28 mouse cellular contexts compared by ENCODE assay signal in genomic region chr4:21070198-21070785, GRCm38 (mm10).
"Had no signal": no experiment of that assay in that cellular context is flagged by ENCODE, and none has a peak within 500 bp of the region (broad histone marks: within the 10 kb centered on the region; RNA-seq: fewer than 3 reads in every experiment).

No protein-coding gene starts in this region.

- H3K4me2 ChIP-seq: embryonic facial prominence, embryonic 12.5 days; embryonic facial prominence, embryonic 13.5 days; embryonic facial prominence, embryonic 15.5 days; forebrain, embryonic 12.5 days; forebrain, embryonic 13.5 days; forebrain, embryonic 15.5 days had no signal

- H3K9ac ChIP-seq: embryonic facial prominence, embryonic 12.5 days; embryonic facial prominence, embryonic 13.5 days; embryonic facial prominence, embryonic 15.5 days; forebrain, embryonic 12.5 days; forebrain, embryonic 13.5 days; forebrain, embryonic 15.5 days; forebrain, postnatal 0 days had no signal

- H3K4me3 ChIP-seq: embryonic facial prominence, embryonic 10.5 days; embryonic facial prominence, embryonic 12.5 days; embryonic facial prominence, embryonic 13.5 days; embryonic facial prominence, embryonic 15.5 days; erythroblast, embryonic 14.5 days; forebrain, embryonic 10.5 days; forebrain, embryonic 12.5 days; forebrain, embryonic 13.5 days; forebrain, embryonic 15.5 days; gastrocnemius, adult 2 months had no signal

- H3K27me3 ChIP-seq: embryonic facial prominence, embryonic 12.5 days; embryonic facial prominence, embryonic 13.5 days; embryonic facial prominence, embryonic 15.5 days; forebrain, embryonic 12.5 days; forebrain, embryonic 13.5 days; forebrain, embryonic 15.5 days had no signal

- ATAC-seq: forebrain, embryonic 13.5 days; forebrain, embryonic 14.5 days; forebrain, embryonic 15.5 days; forebrain, embryonic 16.5 days; forebrain, postnatal 0 days had no signal

- H3K9me3 ChIP-seq: embryonic facial prominence, embryonic 12.5 days; embryonic facial prominence, embryonic 13.5 days; embryonic facial prominence, embryonic 15.5 days; forebrain, embryonic 10.5 days; forebrain, embryonic 13.5 days; forebrain, embryonic 15.5 days had no signal

- DNase-seq: cerebellum, adult 2 months; cerebellum, adult 8-10 months; cerebellum, adult 9-10 months; cerebellum, adult 9-11 months; cerebellum, postnatal 10 days; cerebellum, postnatal 14 days; cerebellum, postnatal 25 days; cerebellum, postnatal 36 days; embryo, embryonic 11 days; forebrain, postnatal 0 days; gastrocnemius, adult 2 months; gastrocnemius, postnatal 10 days; gastrocnemius, postnatal 14 days; gastrocnemius, postnatal 25 days; gastrocnemius, postnatal 36 days; heart, adult 11 months; heart, adult 18-20 months had no signal

- H3K4me1 ChIP-seq: embryonic facial prominence, embryonic 10.5 days; embryonic facial prominence, embryonic 12.5 days; embryonic facial prominence, embryonic 13.5 days; embryonic facial prominence, embryonic 15.5 days; forebrain, embryonic 10.5 days; forebrain, embryonic 12.5 days; forebrain, embryonic 13.5 days; forebrain, embryonic 15.5 days had no signal

- H3K27ac ChIP-seq: embryonic facial prominence, embryonic 10.5 days; embryonic facial prominence, embryonic 12.5 days; embryonic facial prominence, embryonic 13.5 days; embryonic facial prominence, embryonic 15.5 days; forebrain, embryonic 10.5 days; forebrain, embryonic 12.5 days; forebrain, embryonic 13.5 days; forebrain, embryonic 15.5 days; gastrocnemius, adult 2 months had no signal

- H3K36me3 ChIP-seq: embryonic facial prominence, embryonic 10.5 days; embryonic facial prominence, embryonic 12.5 days; embryonic facial prominence, embryonic 13.5 days; embryonic facial prominence, embryonic 15.5 days; forebrain, embryonic 10.5 days; forebrain, embryonic 12.5 days; forebrain, embryonic 15.5 days had no signal
